Mouse (Mus musculus): ENCODE data around the gene Fras1.

DNA sequence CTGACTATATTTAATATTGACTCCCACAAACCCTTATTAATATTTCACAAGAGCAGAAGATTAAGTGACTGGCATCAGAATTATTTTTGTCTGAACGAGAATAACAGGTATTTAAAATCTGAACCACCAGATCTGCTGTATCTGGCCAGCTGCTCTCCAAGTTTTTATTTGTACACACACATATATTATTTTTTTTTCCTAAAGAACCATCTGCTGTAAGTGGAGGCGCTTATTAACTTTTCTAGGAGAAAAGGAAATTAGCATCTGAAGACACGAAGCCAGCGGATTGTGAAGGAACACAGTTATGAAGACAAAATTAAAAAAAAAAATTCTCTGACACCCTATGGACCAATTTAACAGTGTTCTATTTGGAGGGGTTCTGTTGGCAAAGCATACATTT, 43.4 kb downstream of the Fras1 start:
- TF ChIP-seq CTCF (conservative IDR thresholded peaks at IDR 0.05 in 1 of 2, IDR thresholded peaks at IDR 0.05 in 1 of 2; ENCODE audit: low read depth in 2 of 2, low read length in 2 of 2) (no peak), TCF12 (IDR thresholded peaks at IDR 0.05; ENCODE audit: low read depth, low read length) (no peak), HCFC1 (IDR thresholded peaks at IDR 0.05; ENCODE audit: low read depth, low read length) (no peak), BHLHE40 (IDR thresholded peaks at IDR 0.05; ENCODE audit: low read depth, low read length) (no peak), POLR2A (IDR thresholded peaks at IDR 0.05; ENCODE audit: low read depth, low read length) (no peak), CHD2 (IDR thresholded peaks at IDR 0.05; ENCODE audit: low read length) (no peak), EP300 (IDR thresholded peaks at IDR 0.05; ENCODE audit: low read length) (no peak), MAFK (IDR thresholded peaks at IDR 0.05; ENCODE audit: insufficient replicate concordance, low read length) (no peak), TBP (conservative IDR thresholded peaks at IDR 0.05; ENCODE audit: low read depth, low read length) (no peak), ZKSCAN1 (IDR thresholded peaks at IDR 0.05; ENCODE audit: borderline replicate concordance, low read depth, low read length) (no peak), ZNF384 (IDR thresholded peaks at IDR 0.05; ENCODE audit: low read depth, low read length) (no peak), PAX5 (IDR thresholded peaks at IDR 0.05; ENCODE audit: low read length) (no peak), UBTF (IDR thresholded peaks at IDR 0.05; ENCODE audit: low read depth, low read length) (no peak), RCOR1 (conservative IDR thresholded peaks at IDR 0.05; ENCODE audit: low read depth, low read length) (no peak)
